Mouse (Mus musculus): Measurements from ENCODE around the gene Gm3404.
"Not testable (repeated sequence)": the region's sequence is repeated elsewhere in the genome, so short reads cannot be mapped to it uniquely, and the experiment has no call there.

Gene Gm3404

GRCm38 (mm10) chr5:146525501-146525900, at the start of gene Gm3404:
Gm3404 (plus strand) TSS chr5:146525801.
- not testable (repeated sequence) for DNase-seq

GRCm38 (mm10) chr5:146479564-146479963, 46.0 kb upstream of the Gm3404 start:
- DNase-seq, result peak; percentile 62 to 65

DNA sequence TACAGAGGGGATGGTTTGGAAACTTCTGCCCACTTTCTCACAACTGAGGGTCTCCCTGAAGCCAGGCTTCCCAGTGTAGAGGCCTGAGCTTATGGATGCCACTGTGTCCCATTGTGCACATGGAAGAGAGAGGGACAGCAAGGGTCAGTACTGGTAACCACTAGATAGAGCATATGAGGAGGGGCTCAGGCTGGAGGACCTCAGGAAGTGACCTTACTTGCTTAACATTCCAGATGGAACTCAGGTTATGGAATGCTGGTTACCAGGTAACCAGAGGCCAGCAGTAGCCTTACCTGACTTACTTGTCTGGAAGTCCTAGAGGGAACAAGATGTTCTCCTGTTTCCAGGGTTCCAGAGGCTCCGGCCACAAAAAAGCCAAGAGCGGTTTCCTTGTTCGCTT, 43.9 kb upstream of the Gm3404 start, which contains the start of gene Gm6408:
Gm6408 (plus strand) TSS at position 301 of the 400 bp plus-strand sequence.
- DNase-seq, result not testable (repeated sequence)

DNA sequence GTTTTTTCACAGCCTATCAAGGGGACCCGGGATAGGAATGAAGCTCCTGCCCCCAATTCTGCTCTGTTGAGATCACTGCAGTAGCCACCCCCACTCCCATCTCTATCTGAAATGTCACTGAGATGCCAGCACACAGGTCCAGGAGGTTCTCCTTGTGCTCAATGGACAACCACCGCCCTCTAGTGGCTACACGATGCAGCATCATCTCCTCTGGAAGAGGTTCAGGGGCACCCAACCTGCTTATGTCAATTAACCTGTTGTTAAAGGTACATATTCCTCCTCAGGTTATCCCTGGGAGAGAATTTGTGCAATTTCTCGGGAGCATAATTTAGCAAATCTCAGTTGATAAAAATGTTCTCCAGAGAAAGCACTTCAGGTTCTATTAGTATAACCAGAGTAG, 36.6 kb upstream of the Gm3404 start:
- DNase-seq, result peak; percentile 33 to 59

GRCm38 (mm10) chr5:146491063-146491462, 34.5 kb upstream of the Gm3404 start, which contains the start of gene Gm6370:
Gm6370 (plus strand) TSS chr5:146491363.
- DNase-seq, result not testable (repeated sequence)

DNA sequence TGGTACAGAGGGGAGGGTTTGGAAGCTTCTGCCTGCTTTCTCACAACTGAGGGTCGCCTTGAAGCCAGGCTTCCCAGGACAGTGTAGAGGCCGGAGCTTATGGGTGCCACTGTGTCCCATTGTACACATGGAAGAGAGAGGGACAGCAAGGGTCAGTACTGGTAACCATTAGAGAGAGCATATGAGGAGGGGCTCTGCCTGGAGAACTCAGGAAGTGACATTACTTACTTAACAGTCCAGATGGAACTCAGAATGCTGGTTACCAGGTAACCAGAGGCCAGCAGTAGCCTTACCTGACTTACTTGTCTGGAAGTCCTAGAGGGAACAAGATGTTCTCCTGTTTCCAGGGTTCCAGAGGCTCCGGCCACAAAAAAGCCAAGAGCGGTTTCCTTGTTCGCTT, 23.5 kb upstream of the Gm3404 start, which contains the start of gene 4930449I24Rik:
4930449I24Rik (plus strand) TSS at position 301 of the 400 bp plus-strand sequence.
- DNase-seq, result not testable (repeated sequence)

DNA sequence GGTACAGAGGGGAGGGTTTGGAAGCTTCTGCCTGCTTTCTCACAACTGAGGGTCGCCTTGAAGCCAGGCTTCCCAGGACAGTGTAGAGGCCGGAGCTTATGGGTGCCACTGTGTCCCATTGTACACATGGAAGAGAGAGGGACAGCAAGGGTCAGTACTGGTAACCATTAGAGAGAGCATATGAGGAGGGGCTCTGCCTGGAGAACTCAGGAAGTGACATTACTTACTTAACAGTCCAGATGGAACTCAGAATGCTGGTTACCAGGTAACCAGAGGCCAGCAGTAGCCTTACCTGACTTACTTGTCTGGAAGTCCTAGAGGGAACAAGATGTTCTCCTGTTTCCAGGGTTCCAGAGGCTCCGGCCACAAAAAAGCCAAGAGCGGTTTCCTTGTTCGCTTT, 11.8 kb upstream of the Gm3404 start, which contains the start of gene Gm3402:
Gm3402 (plus strand) TSS at position 301 of the 400 bp plus-strand sequence.
- not testable (repeated sequence) for DNase-seq

- not testable (repeated sequence) for DNase-seq
Measured at GRCm38 (mm10) chr5:146537347-146537746, 11.7 kb downstream of the Gm3404 start, which contains the start of gene Gm3409. Gm3409 (plus strand) TSS chr5:146537647.

DNA sequence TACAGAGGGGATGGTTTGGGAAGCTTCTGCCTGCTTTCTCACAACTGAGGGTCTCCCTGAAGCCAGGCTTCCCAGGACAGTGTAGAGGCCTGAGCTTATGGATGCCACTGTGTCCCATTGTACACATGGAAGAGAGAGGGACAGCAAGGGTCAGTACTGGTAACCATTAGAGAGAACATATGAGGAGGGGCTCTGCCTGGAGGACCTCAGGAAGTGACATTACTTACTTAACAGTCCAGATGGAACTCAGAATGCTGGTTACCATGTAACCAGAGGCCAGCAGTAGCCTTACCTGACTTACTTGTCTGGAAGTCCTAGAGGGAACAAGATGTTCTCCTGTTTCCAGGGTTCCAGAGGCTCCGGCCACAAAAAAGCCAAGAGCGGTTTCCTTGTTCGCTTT, 30.2 kb downstream of the Gm3404 start, which contains the start of gene Gm3415:
Gm3415 (plus strand) TSS at position 301 of the 400 bp plus-strand sequence.
- not testable (repeated sequence) for DNase-seq

DNA sequence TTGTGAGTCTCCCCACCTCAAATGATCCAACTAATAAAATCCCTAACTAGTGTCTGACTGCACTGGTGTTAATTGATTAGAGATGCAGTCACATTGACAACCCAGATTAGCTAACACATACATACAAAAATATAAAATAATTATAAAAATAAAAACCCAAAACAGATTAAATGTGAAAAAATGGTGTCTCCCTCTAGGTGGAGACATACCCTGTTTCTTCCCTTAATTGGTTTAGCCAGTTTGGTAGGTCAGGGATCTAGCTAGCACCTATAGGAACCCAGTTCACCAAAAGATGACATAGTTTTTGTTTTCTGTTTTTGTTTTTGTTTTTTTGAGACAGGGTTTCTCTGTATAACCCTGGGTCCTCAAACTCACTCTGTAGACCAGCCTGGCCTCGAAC, 38.7 kb downstream of the Gm3404 start:
- no peak for DNase-seq

- DNase-seq, result no peak
Measured at GRCm38 (mm10) chr5:146567054-146567453, 41.5 kb downstream of the Gm3404 start.

GRCm38 (mm10) chr5:146570179-146570578, 44.6 kb downstream of the Gm3404 start:
- DNase-seq, result not testable (repeated sequence)

DNA sequence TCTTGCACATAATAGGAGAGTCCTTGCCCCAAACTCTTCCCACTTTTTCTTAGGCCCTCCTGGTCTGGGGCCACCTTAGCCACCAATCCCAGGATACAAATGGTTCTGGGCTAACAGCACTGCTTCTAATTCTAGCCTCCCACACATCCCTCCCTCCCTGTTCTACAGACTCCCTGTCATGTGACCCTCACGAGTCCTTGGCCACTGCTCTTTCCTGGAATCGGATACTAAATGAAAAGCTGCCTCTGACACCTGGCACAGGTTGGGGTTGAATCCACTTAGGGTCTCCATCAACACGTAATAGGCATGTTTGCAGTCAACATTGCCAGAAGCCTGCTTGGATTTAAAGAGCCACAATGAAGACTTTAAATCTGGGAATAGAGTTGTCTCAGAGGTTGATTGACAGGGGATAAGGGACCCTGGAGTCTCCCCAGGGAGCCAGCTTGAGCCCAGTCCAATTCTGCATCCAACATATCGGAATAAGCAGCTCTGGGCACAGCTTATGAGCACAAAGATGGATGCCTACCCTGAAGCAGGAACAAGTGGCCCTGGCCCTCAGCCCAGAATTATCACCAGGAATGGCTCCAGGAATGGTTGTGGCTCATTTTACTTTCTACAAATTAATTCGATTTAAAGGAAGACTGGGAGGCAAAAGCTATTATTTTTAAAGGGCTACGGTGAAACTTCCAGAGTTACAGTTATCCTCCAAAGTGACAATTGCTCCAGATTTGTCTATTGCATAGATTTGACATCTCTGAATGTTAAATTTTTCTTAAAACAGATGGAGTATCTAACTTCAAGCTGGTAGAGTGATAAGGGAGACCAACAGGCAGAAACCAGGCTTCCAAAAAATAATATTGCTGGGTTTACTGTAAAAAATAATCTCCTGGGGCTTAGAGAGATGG, 46.5 kb downstream of the Gm3404 start:
- peak in 1 of 2 experiments; percentile 16 for DNase-seq

GRCm38 (mm10) chr5:146572735-146573042, 47.1 kb downstream of the Gm3404 start:
- not testable (repeated sequence) for DNase-seq

GRCm38 (mm10) chr5:146576668-146577067, 51.1 kb downstream of the Gm3404 start:
- DNase-seq, result no peak
